Mouse (Mus musculus) ES-Bruce4 (cell line): ENCODE data around the gene Rspry1.

Experiments used
- CTCF ChIP-seq: IDR thresholded peaks from one replicate; pipeline ENCODE4 v1.8.1; 2011; ENCODE audit warnings: low read depth, low read length
- EP300 ChIP-seq: IDR thresholded peaks from 2 replicates; pipeline ENCODE4 v1.6.1; 2011; ENCODE audit warnings: low read depth, low read length; ENCODE audit not compliant: insufficient read depth
- POLR2A ChIP-seq: IDR thresholded peaks from one replicate; pipeline ENCODE4 v1.8.1; 2011; ENCODE audit warnings: low read length; ENCODE audit not compliant: insufficient read depth

DNA sequence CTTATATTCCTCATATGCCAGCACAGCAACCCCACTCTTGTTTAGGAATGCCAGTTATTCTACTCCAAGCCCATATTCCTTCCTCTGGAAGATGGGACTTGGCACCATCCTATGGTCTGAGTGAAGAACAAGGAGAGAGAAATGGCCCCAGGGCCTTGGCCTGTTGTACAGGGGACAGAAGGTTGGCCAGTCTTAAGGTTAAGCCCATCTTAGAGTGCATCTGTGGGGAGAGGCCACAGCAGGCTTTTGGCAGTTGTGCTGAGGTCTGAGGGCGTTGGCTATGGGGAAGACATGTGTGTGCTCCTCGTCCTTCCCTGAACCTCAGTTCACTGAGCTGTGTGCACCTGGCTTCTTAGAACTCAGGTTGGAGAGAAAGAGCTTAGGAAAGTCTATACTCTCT, 49.0 kb upstream of the Rspry1 start:
- TF ChIP-seq CTCF (no peak), POLR2A (no peak), EP300 (no peak)
